Mouse (Mus musculus): ENCODE results near the gene Ankrd54. TPM values are rescaled to one million over a fixed set of nuclear protein-coding genes. Genes with fewer than 3 reads are reported as not detected.

Gene Ankrd54
- total and polyA plus RNA-seq, 3 experiments: 21.8 to 38.6 (median 26.4) TPM

DNA sequence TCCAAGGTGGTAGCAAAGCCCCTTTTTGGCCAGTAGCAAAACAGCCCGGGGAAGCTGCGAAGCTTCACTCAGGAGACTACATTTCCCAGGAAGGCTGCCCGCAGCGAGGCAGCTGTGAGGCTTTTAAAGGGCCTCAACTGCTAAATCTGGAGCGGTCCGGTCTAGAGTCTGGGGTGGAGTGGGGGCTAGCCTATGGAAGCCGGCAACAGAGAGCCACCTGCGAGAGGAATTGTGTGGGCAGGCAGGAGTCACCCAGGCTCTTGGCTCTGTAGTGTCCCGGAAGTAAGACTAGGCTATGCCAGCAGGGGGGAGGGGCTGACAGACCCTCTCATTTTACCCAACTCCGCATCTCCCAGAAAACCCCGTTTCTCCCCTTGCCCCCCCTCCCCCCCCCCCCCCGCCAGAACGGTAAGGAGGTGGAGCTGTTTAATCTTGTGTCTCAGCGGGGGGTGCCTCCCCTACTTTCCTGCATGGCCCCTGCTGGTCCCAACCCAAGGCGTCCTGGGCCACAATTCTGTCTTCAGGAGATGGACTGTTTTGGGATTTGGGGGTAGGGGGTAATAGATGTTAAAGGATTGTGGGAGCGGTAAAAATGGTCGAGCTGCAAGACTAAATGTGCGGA lies 36.9 kb downstream of the Ankrd54 start:
- H3K9ac ChIP-seq (ENCODE audit: insufficient read depth, low read depth): no peak overlapping the region

DNA sequence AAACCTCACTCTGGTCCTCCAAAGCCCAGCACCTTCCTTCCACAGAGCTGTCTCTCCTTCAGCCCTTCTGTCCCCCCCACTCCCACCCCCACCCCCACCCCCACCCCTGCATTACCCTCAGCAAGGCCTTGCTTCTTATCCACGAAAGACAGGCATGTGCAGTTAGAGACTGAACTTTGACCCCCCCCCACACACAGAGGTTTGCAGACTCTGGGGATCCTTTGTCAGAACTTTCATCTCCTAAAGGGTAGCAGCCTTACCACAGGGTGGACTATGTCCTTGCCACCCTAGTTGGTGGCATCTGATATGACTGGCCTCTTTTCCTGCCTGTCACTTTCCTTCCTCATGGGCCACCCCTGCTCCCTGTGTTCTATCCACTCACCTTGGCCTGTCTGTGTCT lies 39.3 kb downstream of the Ankrd54 start:
- Histone ChIP-seq H3K4me1 (ENCODE audit: control insufficient read depth in 1 of 2, insufficient read depth in 2 of 2) (peaks cover 0 to 7% of the 10 kb centered on the region in 2 experiments; a peak in 2 of 4 replicates), H3K79me2 (replicated peaks; ENCODE audit: control insufficient read depth, extremely low read depth, insufficient read depth, poor library complexity, severe bottlenecking) (no peaks in the 10 kb centered on the region), H3K4me2 (ENCODE audit: insufficient read depth, low read depth, poor library complexity, severe bottlenecking) (no peak overlapping the region), H3K27ac (ENCODE audit: insufficient read depth, low read depth) (no peak overlapping the region), H3K9ac (ENCODE audit: insufficient read depth, low read depth) (no peak overlapping the region), H3K9me3 (replicated peaks; ENCODE audit: low read length) (no peaks in the 10 kb centered on the region), H3K27me3 (replicated peaks) (peaks cover 79% of the 10 kb centered on the region), H3K36me3 (replicated peaks in 1 of 2; ENCODE audit: control insufficient read depth in 1 of 2, insufficient read depth in 1 of 2, low read length in 1 of 2) (no peaks in the 10 kb centered on the region), H3K4me3 (replicated peaks in 1 of 3; ENCODE audit: low read depth in 2 of 3, low read length in 2 of 3, poor library complexity in 1 of 3) (no peak overlapping the region)
- in situ Hi-C loops (cut with MboI; ENCODE audit: low pct_ligation_motif_present, low pct_unique_long_range_greater_than_20kb, low sequenced_read_pairs): no loop called here
- dilution Hi-C loops (cut with MboI; ENCODE audit: extremely low pct_ligation_motif_present, extremely low pct_unique_long_range_greater_than_20kb, low sequenced_read_pairs): no loop called here
- DNase-seq (ENCODE audit: extremely low read depth): no peak
- TF ChIP-seq SIN3A (IDR thresholded peaks at IDR 0.05; ENCODE audit: low read length): no peak
- TF ChIP-seq MAZ (IDR thresholded peaks at IDR 0.05; ENCODE audit: low read depth, low read length): no peak
- no peak for TF ChIP-seq TCF12 (IDR thresholded peaks at IDR 0.05; ENCODE audit: low read depth, low read length)
- no peak for TF ChIP-seq POLR2A (IDR thresholded peaks at IDR 0.05; ENCODE audit: low read depth, low read length)
- TF ChIP-seq NRF1 (IDR thresholded peaks at IDR 0.05; ENCODE audit: low read depth, low read length): no peak
- TF ChIP-seq GABPA (IDR thresholded peaks at IDR 0.05; ENCODE audit: insufficient replicate concordance, low read depth, low read length): no peak
- no peak for TF ChIP-seq JUN (IDR thresholded peaks at IDR 0.05; ENCODE audit: insufficient read depth, low read depth, low read length)
- TF ChIP-seq ZNF384 (IDR thresholded peaks at IDR 0.05; ENCODE audit: low read depth, low read length): no peak
- no peak for TF ChIP-seq EP300 (IDR thresholded peaks at IDR 0.05; ENCODE audit: low read length)
- no peak for TF ChIP-seq ETS1 (conservative IDR thresholded peaks at IDR 0.05; ENCODE audit: low read depth, low read length)
- TF ChIP-seq CTCF (conservative IDR thresholded peaks at IDR 0.05 in 1 of 2, IDR thresholded peaks at IDR 0.05 in 1 of 2; ENCODE audit: low read depth in 2 of 2, low read length in 2 of 2): no peak
- no peak for TF ChIP-seq USF2 (conservative IDR thresholded peaks at IDR 0.05; ENCODE audit: low read depth, low read length)
- TF ChIP-seq ZMIZ1 (IDR thresholded peaks at IDR 0.05; ENCODE audit: low read depth, low read length): no peak
- TF ChIP-seq E2F4 (IDR thresholded peaks at IDR 0.05; ENCODE audit: insufficient replicate concordance, low read depth, low read length): no peak
- no peak for TF ChIP-seq CHD1 (IDR thresholded peaks at IDR 0.05; ENCODE audit: low read depth, low read length)
- TF ChIP-seq TBP (conservative IDR thresholded peaks at IDR 0.05; ENCODE audit: low read depth, low read length): no peak
- no peak for TF ChIP-seq MEF2A (IDR thresholded peaks at IDR 0.05; ENCODE audit: borderline replicate concordance, low read depth, low read length)
- no peak for TF ChIP-seq NELFE (IDR thresholded peaks at IDR 0.05; ENCODE audit: low read depth, low read length)

More for the DNA sequence above, 36.9 kb downstream of the Ankrd54 start:
- TF ChIP-seq NELFE (IDR thresholded peaks at IDR 0.05; ENCODE audit: low read depth, low read length) (no peak), POLR2AphosphoS2 (IDR thresholded peaks at IDR 0.05; ENCODE audit: low read depth, low read length) (no peak), ZMIZ1 (IDR thresholded peaks at IDR 0.05; ENCODE audit: low read depth, low read length) (no peak), TCF12 (IDR thresholded peaks at IDR 0.05; ENCODE audit: low read depth, low read length) (no peak), RAD21 (IDR thresholded peaks at IDR 0.05; ENCODE audit: low read depth, low read length) (no peak), HCFC1 (IDR thresholded peaks at IDR 0.05; ENCODE audit: low read depth, low read length) (no peak), ZNF384 (IDR thresholded peaks at IDR 0.05; ENCODE audit: low read depth, low read length) (no peak), UBTF (IDR thresholded peaks at IDR 0.05; ENCODE audit: low read depth, low read length) (no peak), JUN (IDR thresholded peaks at IDR 0.05; ENCODE audit: insufficient read depth, low read depth, low read length) (no peak)
- DNase-seq (ENCODE audit: extremely low read depth): no peak
- in situ Hi-C loops (cut with MboI; ENCODE audit: low pct_ligation_motif_present, low pct_unique_long_range_greater_than_20kb, low sequenced_read_pairs): no loop called here
- Histone ChIP-seq H3K4me3 (replicated peaks in 1 of 3; ENCODE audit: low read depth in 2 of 3, low read length in 2 of 3, poor library complexity in 1 of 3) (no peak overlapping the region), H3K79me2 (replicated peaks; ENCODE audit: control insufficient read depth, extremely low read depth, insufficient read depth, poor library complexity, severe bottlenecking) (no peaks in the 10 kb centered on the region), H3K27ac (ENCODE audit: insufficient read depth, low read depth) (no peak overlapping the region), H3K27me3 (replicated peaks) (peaks cover 86% of the 10 kb centered on the region), H3K36me3 (replicated peaks in 1 of 2; ENCODE audit: control insufficient read depth in 1 of 2, insufficient read depth in 1 of 2, low read length in 1 of 2) (no peaks in the 10 kb centered on the region), H3K4me2 (ENCODE audit: insufficient read depth, low read depth, poor library complexity, severe bottlenecking) (no peak overlapping the region), H3K4me1 (ENCODE audit: control insufficient read depth in 1 of 2, insufficient read depth in 2 of 2) (peaks cover 0 to 23% of the 10 kb centered on the region in 2 experiments; a peak in 2 of 4 replicates), H3K9me3 (replicated peaks; ENCODE audit: low read length) (peaks cover 5% of the 10 kb centered on the region)
- dilution Hi-C loops (cut with MboI; ENCODE audit: extremely low pct_ligation_motif_present, extremely low pct_unique_long_range_greater_than_20kb, low sequenced_read_pairs): no loop called here
